Mouse (Mus musculus): ENCODE data around the gene Park7. TPM values are rescaled to one million over a fixed set of nuclear protein-coding genes. Genes with fewer than 3 reads are reported as not detected.

Gene Park7
- polyA plus RNA-seq, 1 experiment from 2014 or later = 227 TPM

DNA sequence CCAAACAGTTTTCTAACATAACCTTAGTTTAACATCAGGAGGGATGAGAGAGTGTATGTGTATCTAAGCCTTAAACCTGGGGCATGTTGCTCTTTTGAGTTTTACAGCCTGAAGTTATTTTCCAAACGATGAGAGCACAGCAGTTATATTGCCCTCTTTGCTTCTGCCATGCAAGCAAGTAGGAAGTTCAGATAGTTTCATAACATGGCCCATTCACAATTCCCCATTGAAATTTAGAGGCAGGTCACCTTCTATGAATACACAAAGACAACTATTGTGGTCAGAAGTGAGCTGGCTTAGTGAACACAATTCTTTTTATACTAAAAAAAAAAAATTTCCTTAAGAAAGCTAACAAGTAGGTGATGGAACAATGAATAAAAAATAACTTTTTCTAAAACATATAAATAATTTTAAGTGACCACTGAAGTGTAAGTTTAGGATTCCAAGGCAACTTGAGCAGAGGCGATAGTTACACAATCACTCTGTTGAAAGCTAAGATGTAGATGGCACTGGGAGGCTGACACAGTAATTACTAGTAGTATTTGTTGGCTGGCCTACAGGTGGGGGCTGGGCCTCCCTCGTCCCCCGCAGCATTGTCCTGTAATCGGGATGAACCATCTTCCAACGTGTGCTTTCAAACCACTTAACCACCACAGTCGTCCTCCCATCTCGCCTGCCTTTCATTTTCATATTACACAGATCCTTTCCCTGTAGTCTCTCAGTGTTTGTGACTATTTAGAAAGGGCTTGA is 51.4 kb downstream of the Park7 start:
- TF ChIP-seq CTCF (IDR thresholded peaks at IDR 0.05; ENCODE audit: low read depth) = no peak
- no peak for TF ChIP-seq EP300 (IDR thresholded peaks at IDR 0.05; ENCODE audit: low read depth)
- ATAC-seq = no peak
- no peak for DNase-seq

DNA sequence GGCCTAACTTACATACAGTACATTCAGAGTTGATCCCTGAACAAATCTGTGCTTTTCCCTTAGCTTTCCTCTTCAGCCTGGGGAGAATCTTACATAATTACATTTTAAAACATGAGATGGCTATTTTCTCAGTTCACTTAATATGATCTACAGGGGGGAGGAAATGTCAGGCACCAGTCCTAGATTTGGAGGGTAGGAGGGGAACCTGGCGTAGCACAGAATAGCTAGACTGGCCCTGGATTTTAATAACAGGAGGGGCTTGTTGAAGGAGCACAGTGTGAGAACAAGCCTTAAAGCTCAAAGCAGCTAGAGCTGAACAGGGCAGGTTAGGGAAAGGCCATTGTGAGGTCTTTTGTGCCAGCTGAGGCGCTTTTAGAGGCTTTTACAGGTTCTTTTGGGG is 53.1 kb downstream of the Park7 start:
- 0 out of 2 replicates have a peak overlapping the region, but pooled peaks have one; percentile 7 for H3K27ac ChIP-seq (ENCODE audit: low read depth)
- DNase-seq = no peak
- 91% methylated on average over 2 of the region's 2 CpGs for WGBS (ENCODE audit: insufficient replicate concordance)
- peaks cover 15% of the 10 kb centered on the region for H3K36me3 ChIP-seq (replicated peaks; ENCODE audit: insufficient read depth, low read length)
- no peak overlapping the region for H3K9ac ChIP-seq (replicated peaks)
- no peaks in the 10 kb centered on the region for H3K4me1 ChIP-seq (ENCODE audit: insufficient read depth)
- no peaks in the 10 kb centered on the region for H3K9me3 ChIP-seq (ENCODE audit: low read length)
- ATAC-seq = peak; percentile 25
- H3K4me2 ChIP-seq (ENCODE audit: low read depth, low read length) = no peak overlapping the region
- H3K27me3 ChIP-seq (ENCODE audit: insufficient read depth, low read length) = no peaks in the 10 kb centered on the region
- H3K4me3 ChIP-seq (ENCODE audit: low read depth, low read length) = no peak overlapping the region
- TF ChIP-seq CTCF (IDR thresholded peaks at IDR 0.05; ENCODE audit: low read depth) (no peak), EP300 (IDR thresholded peaks at IDR 0.05; ENCODE audit: low read depth) (no peak)

More for the DNA sequence above, 51.4 kb downstream of the Park7 start:
- H3K9me3 ChIP-seq (ENCODE audit: low read length) = no peaks in the 10 kb centered on the region
- no peak overlapping the region for H3K4me3 ChIP-seq (ENCODE audit: low read depth, low read length)
- no peaks in the 10 kb centered on the region for H3K4me1 ChIP-seq (ENCODE audit: insufficient read depth)
- 57% methylated on average over 8 of the region's 8 CpGs for WGBS (ENCODE audit: insufficient replicate concordance)
- H3K9ac ChIP-seq (replicated peaks) = no peak overlapping the region
- no peaks in the 10 kb centered on the region for H3K27me3 ChIP-seq (ENCODE audit: insufficient read depth, low read length)
- peaks cover 27% of the 10 kb centered on the region for H3K36me3 ChIP-seq (replicated peaks; ENCODE audit: insufficient read depth, low read length)
- no peak overlapping the region for H3K27ac ChIP-seq (ENCODE audit: low read depth)
- no peak overlapping the region for H3K4me2 ChIP-seq (ENCODE audit: low read depth, low read length)

DNA sequence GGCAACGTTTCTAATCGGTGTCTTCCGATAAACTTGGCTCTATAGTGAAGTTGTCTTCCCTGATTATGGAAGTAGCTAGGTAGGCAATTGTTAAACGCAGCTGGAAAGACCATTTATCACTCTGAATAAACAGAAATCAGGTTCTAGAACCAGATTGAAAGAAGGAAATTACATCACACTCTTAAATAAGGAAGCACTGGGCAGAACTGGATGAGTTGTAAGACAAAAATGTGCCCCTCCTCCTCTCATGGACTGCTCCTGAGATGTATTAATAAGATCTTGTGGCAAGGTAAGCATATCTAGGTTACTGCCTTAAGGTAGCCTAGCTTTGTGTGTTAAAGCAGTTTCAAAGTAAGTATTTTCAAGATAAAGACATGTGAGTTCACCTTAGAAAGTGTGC is 53.7 kb downstream of the Park7 start:
- Histone ChIP-seq H3K4me2 (ENCODE audit: low read depth, low read length) (peak overlapping the region; percentile 16; the same call in 1 of the 2 replicates), H3K36me3 (replicated peaks; ENCODE audit: insufficient read depth, low read length) (0 out of 2 replicates have a peak, but pooled peaks cover 10% of the 10 kb centered on the region), H3K4me3 (ENCODE audit: low read depth, low read length) (no peak overlapping the region), H3K27me3 (ENCODE audit: insufficient read depth, low read length) (no peaks in the 10 kb centered on the region), H3K4me1 (ENCODE audit: insufficient read depth) (no peaks in the 10 kb centered on the region), H3K9ac (replicated peaks) (0 out of 2 replicates have a peak overlapping the region, but pooled peaks have one; percentile 12), H3K27ac (ENCODE audit: low read depth) (no peak overlapping the region), H3K9me3 (ENCODE audit: low read length) (no peaks in the 10 kb centered on the region)
- DNase-seq (no peak), ATAC-seq (peak; percentile 13; the same call in 1 of the 2 replicates)
- 53% methylated on average over 4 of the region's 4 CpGs for WGBS (ENCODE audit: insufficient replicate concordance)
- TF ChIP-seq CTCF (IDR thresholded peaks at IDR 0.05; ENCODE audit: low read depth) (no peak), EP300 (IDR thresholded peaks at IDR 0.05; ENCODE audit: low read depth) (no peak; the same call in 1 of the 2 replicates)

DNA sequence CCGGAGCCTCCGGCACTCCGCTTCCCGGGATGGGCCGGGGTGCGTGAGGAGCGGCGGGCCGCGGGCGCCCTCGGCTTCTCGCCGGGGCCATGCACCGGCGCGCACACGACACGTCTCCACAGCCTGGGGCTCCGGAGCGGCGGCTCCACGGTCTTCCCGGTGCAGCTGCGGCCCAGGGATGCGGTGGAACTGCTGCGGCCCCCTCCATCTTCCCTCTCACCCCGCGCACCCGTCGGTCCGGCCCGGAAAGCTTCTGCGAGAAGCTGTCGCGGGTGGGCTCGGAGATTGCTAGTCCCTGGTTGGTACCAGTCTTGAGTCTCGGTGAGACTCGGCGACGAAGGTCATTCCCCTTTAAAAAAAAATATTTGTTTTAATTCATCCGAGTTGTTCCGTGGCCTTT is 58.9 kb downstream of the Park7 start:
- Histone ChIP-seq H3K27ac (ENCODE audit: low read depth) (peak overlapping the region; percentile 95), H3K36me3 (replicated peaks; ENCODE audit: insufficient read depth, low read length) (no peaks in the 10 kb centered on the region), H3K4me2 (ENCODE audit: low read depth, low read length) (peak overlapping the region; percentile 75), H3K9me3 (ENCODE audit: low read length) (no peaks in the 10 kb centered on the region), H3K4me3 (ENCODE audit: low read depth, low read length) (peak overlapping the region; percentile 72), H3K27me3 (ENCODE audit: insufficient read depth, low read length) (peaks cover 5% of the 10 kb centered on the region; the same call in 1 of the 2 replicates), H3K9ac (replicated peaks) (peak overlapping the region; percentile 85), H3K4me1 (ENCODE audit: insufficient read depth) (peaks cover 10% of the 10 kb centered on the region)
- 2% methylated on average over 29 of the region's 43 CpGs for WGBS (ENCODE audit: insufficient replicate concordance)
- ATAC-seq (no peak), DNase-seq (no peak)
- TF ChIP-seq EP300 (IDR thresholded peaks at IDR 0.05; ENCODE audit: low read depth) = no peak
- TF ChIP-seq CTCF (IDR thresholded peaks at IDR 0.05; ENCODE audit: low read depth) = no peak

DNA sequence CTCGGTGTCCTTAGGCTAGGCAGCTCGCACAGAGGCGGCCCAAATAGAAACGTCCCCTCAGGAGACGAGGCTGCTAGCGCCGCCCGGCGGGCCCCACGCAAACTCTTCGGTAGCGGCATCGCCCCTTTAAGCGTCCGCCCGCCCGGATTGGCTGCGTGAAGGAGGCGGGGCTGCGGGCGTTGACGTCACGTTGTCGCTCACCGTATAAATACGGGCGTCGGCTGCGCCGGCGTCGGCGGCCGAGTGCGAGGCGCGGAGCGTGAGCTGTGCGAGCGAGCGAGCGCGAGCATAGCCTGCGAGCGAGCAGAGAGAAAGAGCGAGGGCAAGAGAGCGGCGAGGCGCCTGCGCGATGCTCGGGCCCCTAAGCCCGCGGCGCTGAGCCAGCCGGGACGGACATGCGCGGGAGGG is 59.4 kb downstream of the Park7 start:
- H3K27ac ChIP-seq (ENCODE audit: low read depth) = peak overlapping the region; percentile 95
- H3K4me3 ChIP-seq (ENCODE audit: low read depth, low read length) = peak overlapping the region; percentile 72
- peak overlapping the region; percentile 85 for H3K9ac ChIP-seq (replicated peaks)
- WGBS (ENCODE audit: insufficient replicate concordance) = under 1% methylated on average over 50 of the region's 59 CpGs
- H3K4me2 ChIP-seq (ENCODE audit: low read depth, low read length) = peak overlapping the region; percentile 75
- peaks cover 5% of the 10 kb centered on the region; the same call in 1 of the 2 replicates for H3K27me3 ChIP-seq (ENCODE audit: insufficient read depth, low read length)
- H3K9me3 ChIP-seq (ENCODE audit: low read length) = no peaks in the 10 kb centered on the region
- ATAC-seq (peak; percentile 64), DNase-seq (peak; percentile 93)
- peaks cover 10% of the 10 kb centered on the region for H3K4me1 ChIP-seq (ENCODE audit: insufficient read depth)
- TF ChIP-seq CTCF (IDR thresholded peaks at IDR 0.05; ENCODE audit: low read depth) (peak; percentile 69), EP300 (IDR thresholded peaks at IDR 0.05; ENCODE audit: low read depth) (peak; percentile 58; the same call in 1 of the 2 replicates)
- no peaks in the 10 kb centered on the region for H3K36me3 ChIP-seq (replicated peaks; ENCODE audit: insufficient read depth, low read length)

DNA sequence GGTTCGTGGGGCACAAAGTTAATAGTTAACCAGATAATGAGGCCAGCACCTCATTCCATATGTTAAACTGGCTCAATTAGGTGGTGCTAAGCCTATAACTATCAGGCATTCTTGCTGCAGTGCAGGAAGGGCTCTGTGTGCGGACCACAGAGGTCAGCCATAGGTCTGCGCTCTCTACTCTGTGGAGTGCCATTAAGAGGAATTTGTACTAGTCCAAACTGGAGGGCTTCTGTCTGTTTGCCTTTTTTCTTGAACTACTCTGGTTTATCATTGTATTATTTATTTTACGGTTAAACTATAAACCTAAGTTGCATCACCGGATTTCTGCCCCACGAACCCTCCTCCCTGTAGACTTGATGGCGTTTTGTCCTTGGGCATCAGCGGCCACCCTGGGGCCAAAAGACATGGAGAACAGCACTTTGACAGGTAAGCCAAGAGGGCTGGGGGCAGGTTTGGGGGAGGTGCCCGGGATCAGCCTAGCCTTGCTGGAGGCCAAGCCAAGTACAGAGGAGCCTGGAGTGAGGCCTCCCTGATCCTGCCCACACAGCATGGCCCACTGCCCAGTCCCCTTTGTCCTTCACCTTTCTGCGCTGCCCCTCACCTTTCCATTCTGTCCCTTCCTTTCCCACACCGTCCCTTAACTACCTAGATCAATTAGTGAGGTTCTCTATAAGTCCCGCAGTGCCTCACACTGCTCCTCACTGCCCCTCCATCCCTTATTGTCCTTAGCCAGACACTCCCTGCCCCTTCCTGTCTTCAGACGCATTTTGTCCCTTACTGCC is 60.4 kb downstream of the Park7 start, which contains the start of gene Errfi1:
Errfi1 (plus strand) TSS at position 240 of the 782 bp plus-strand sequence.
- Histone ChIP-seq H3K9ac (replicated peaks) (peak within 1 kb of the TSS; percentile 59), H3K27ac (ENCODE audit: low read depth) (peak within 1 kb of the TSS; percentile 95), H3K4me3 (ENCODE audit: low read depth, low read length) (peak within 1 kb of the TSS; percentile 72), H3K27me3 (ENCODE audit: insufficient read depth, low read length) (peaks cover 5% of the 10 kb centered on the region; the same call in 1 of the 2 replicates), H3K36me3 (replicated peaks; ENCODE audit: insufficient read depth, low read length) (no peaks in the 10 kb centered on the region), H3K4me2 (ENCODE audit: low read depth, low read length) (peak within 1 kb of the TSS; percentile 75), H3K4me1 (ENCODE audit: insufficient read depth) (peaks cover 10% of the 10 kb centered on the region), H3K9me3 (ENCODE audit: low read length) (no peaks in the 10 kb centered on the region)
- ATAC-seq = peak; percentile 75
- DNase-seq = peak; percentile 75
- 49% methylated on average over 13 of the region's 13 CpGs for WGBS (ENCODE audit: insufficient replicate concordance)
- TF ChIP-seq CTCF (IDR thresholded peaks at IDR 0.05; ENCODE audit: low read depth) = no peak
- peak; percentile 81 for TF ChIP-seq EP300 (IDR thresholded peaks at IDR 0.05; ENCODE audit: low read depth)
